Mouse (Mus musculus): ENCODE data around the gene App. TPM values are rescaled to one million over a fixed set of nuclear protein-coding genes. Genes with fewer than 3 reads are reported as not detected.

Gene App
- total and polyA plus RNA-seq, 2 experiments, result 28.9 to 29.9 TPM

GRCm38 (mm10) chr16:85072624-85073023, 100.9 kb downstream of the App start:
- Histone ChIP-seq H3K79me2 (ENCODE audit: control insufficient read depth, insufficient read depth, low read length) (no peaks in the 10 kb centered on the region), H3K36me3 (ENCODE audit: control insufficient read depth, insufficient read depth, low read length) (no peaks in the 10 kb centered on the region; the same call in 1 of the 2 replicates), H3K27ac (replicated peaks; ENCODE audit: insufficient read depth, low read depth, low read length) (no peak overlapping the region), H3K4me1 (ENCODE audit: control insufficient read depth, insufficient read depth, low read length) (peaks cover 6% of the 10 kb centered on the region), H3K4me3 (ENCODE audit: insufficient read depth, low read depth, low read length) (no peak overlapping the region), H3K27me3 (ENCODE audit: control insufficient read depth, insufficient read depth, low read length) (no peaks in the 10 kb centered on the region), H3K9ac (ENCODE audit: low read depth, low read length) (no peak overlapping the region)
- TF ChIP-seq POLR2A (IDR thresholded peaks at IDR 0.05; ENCODE audit: extremely low read depth, insufficient read depth, low read length), result no peak
- TF ChIP-seq CTCF (IDR thresholded peaks at IDR 0.05; ENCODE audit: low read depth, low read length), result no peak
- peak; percentile 20 for DNase-seq (ENCODE audit: extremely low read depth, low read depth, low spot score)
- 92% methylated on average over 12 of the region's 12 CpGs for WGBS

GRCm38 (mm10) chr16:85071791-85072190, 101.8 kb downstream of the App start:
- Histone ChIP-seq H3K4me3 (ENCODE audit: insufficient read depth, low read depth, low read length) (no peak overlapping the region), H3K4me1 (ENCODE audit: control insufficient read depth, insufficient read depth, low read length) (peaks cover 6% of the 10 kb centered on the region), H3K79me2 (ENCODE audit: control insufficient read depth, insufficient read depth, low read length) (no peaks in the 10 kb centered on the region), H3K27me3 (ENCODE audit: control insufficient read depth, insufficient read depth, low read length) (no peaks in the 10 kb centered on the region), H3K9ac (ENCODE audit: low read depth, low read length) (no peak overlapping the region), H3K36me3 (ENCODE audit: control insufficient read depth, insufficient read depth, low read length) (no peaks in the 10 kb centered on the region), H3K27ac (replicated peaks; ENCODE audit: insufficient read depth, low read depth, low read length) (no peak overlapping the region)
- TF ChIP-seq CTCF (IDR thresholded peaks at IDR 0.05; ENCODE audit: low read depth, low read length), result no peak
- TF ChIP-seq POLR2A (IDR thresholded peaks at IDR 0.05; ENCODE audit: extremely low read depth, insufficient read depth, low read length), result no peak
- peak; percentile 33 for DNase-seq (ENCODE audit: extremely low read depth, low read depth, low spot score)
- WGBS, result 91% methylated on average over 12 of the region's 12 CpGs

GRCm38 (mm10) chr16:85071248-85071647, 102.3 kb downstream of the App start:
- Histone ChIP-seq H3K4me1 (ENCODE audit: control insufficient read depth, insufficient read depth, low read length) (peaks cover 6% of the 10 kb centered on the region), H3K27me3 (ENCODE audit: control insufficient read depth, insufficient read depth, low read length) (no peaks in the 10 kb centered on the region), H3K79me2 (ENCODE audit: control insufficient read depth, insufficient read depth, low read length) (no peaks in the 10 kb centered on the region), H3K4me3 (ENCODE audit: insufficient read depth, low read depth, low read length) (no peak overlapping the region), H3K36me3 (ENCODE audit: control insufficient read depth, insufficient read depth, low read length) (no peaks in the 10 kb centered on the region), H3K27ac (replicated peaks; ENCODE audit: insufficient read depth, low read depth, low read length) (no peak overlapping the region), H3K9ac (ENCODE audit: low read depth, low read length) (no peak overlapping the region)
- WGBS, result 80% methylated on average over 1 of the region's 1 CpGs
- TF ChIP-seq POLR2A (IDR thresholded peaks at IDR 0.05; ENCODE audit: extremely low read depth, insufficient read depth, low read length), result no peak
- no peak for TF ChIP-seq CTCF (IDR thresholded peaks at IDR 0.05; ENCODE audit: low read depth, low read length)
- DNase-seq (ENCODE audit: extremely low read depth, low read depth, low spot score), result no peak

DNA sequence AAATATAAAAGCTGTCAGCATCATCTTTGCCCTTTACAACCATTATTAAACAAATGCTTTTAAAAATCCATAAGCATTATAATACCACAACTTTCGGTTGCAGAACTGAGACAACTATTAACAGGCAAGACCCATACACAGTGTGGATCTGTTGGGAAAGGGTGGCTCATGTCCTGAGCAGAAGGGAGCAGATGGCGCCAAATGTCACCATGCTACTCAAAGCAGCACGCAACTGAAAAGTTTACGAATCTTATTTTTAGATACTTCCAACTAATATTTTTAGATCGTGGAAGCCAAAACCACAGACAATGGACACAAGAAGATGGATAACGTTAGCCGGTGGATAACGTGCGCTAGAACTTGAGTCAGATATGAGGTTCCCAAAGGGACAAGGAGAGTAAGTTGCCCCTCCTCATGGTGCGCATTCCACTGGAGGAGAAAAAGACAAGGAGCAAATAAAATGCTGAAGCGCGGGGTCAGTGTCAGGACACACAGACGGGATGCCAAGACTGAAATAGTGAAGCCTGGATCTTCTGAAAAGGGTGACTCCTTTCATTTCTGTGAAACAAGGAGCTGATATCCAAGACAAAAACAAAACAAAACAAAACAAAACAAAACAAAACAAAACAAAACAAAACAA, 106.2 kb downstream of the App start:
- Histone ChIP-seq H3K27ac (replicated peaks; ENCODE audit: insufficient read depth, low read depth, low read length) (no peak overlapping the region), H3K4me1 (ENCODE audit: control insufficient read depth, insufficient read depth, low read length) (no peaks in the 10 kb centered on the region), H3K4me3 (ENCODE audit: insufficient read depth, low read depth, low read length) (no peak overlapping the region), H3K9ac (ENCODE audit: low read depth, low read length) (no peak overlapping the region), H3K79me2 (ENCODE audit: control insufficient read depth, insufficient read depth, low read length) (no peaks in the 10 kb centered on the region), H3K36me3 (ENCODE audit: control insufficient read depth, insufficient read depth, low read length) (no peaks in the 10 kb centered on the region), H3K27me3 (ENCODE audit: control insufficient read depth, insufficient read depth, low read length) (no peaks in the 10 kb centered on the region)
- no peak for DNase-seq (ENCODE audit: extremely low read depth, low read depth, low spot score)
- WGBS, result 88% methylated on average over 13 of the region's 13 CpGs
- no peak for TF ChIP-seq POLR2A (IDR thresholded peaks at IDR 0.05; ENCODE audit: extremely low read depth, insufficient read depth, low read length)

- DNase-seq (ENCODE audit: extremely low read depth, low read depth, low spot score), result no peak
- TF ChIP-seq POLR2A (IDR thresholded peaks at IDR 0.05; ENCODE audit: extremely low read depth, insufficient read depth, low read length) (no peak), CTCF (IDR thresholded peaks at IDR 0.05; ENCODE audit: low read depth, low read length) (no peak)
- 91% methylated on average over 11 of the region's 11 CpGs for WGBS
- Histone ChIP-seq H3K36me3 (ENCODE audit: control insufficient read depth, insufficient read depth, low read length) (no peaks in the 10 kb centered on the region), H3K9ac (ENCODE audit: low read depth, low read length) (no peak overlapping the region), H3K27ac (replicated peaks; ENCODE audit: insufficient read depth, low read depth, low read length) (no peak overlapping the region), H3K4me1 (ENCODE audit: control insufficient read depth, insufficient read depth, low read length) (no peaks in the 10 kb centered on the region), H3K27me3 (ENCODE audit: control insufficient read depth, insufficient read depth, low read length) (no peaks in the 10 kb centered on the region), H3K4me3 (ENCODE audit: insufficient read depth, low read depth, low read length) (no peak overlapping the region), H3K79me2 (ENCODE audit: control insufficient read depth, insufficient read depth, low read length) (no peaks in the 10 kb centered on the region)
Observed at GRCm38 (mm10) chr16:85066227-85066626, 107.3 kb downstream of the App start.

- Histone ChIP-seq H3K4me1 (ENCODE audit: control insufficient read depth, insufficient read depth, low read length) (no peaks in the 10 kb centered on the region), H3K27me3 (ENCODE audit: control insufficient read depth, insufficient read depth, low read length) (no peaks in the 10 kb centered on the region)
- 86% methylated on average over 6 of the region's 6 CpGs for WGBS
Observed at GRCm38 (mm10) chr16:85064800-85065199, 108.8 kb downstream of the App start.

More at GRCm38 (mm10) chr16:85064800-85065199, 108.8 kb downstream of the App start:
- DNase-seq (ENCODE audit: extremely low read depth, low read depth, low spot score), result no peak
- Histone ChIP-seq H3K79me2 (ENCODE audit: control insufficient read depth, insufficient read depth, low read length) (no peaks in the 10 kb centered on the region), H3K9ac (ENCODE audit: low read depth, low read length) (no peak overlapping the region), H3K36me3 (ENCODE audit: control insufficient read depth, insufficient read depth, low read length) (no peaks in the 10 kb centered on the region), H3K4me3 (ENCODE audit: insufficient read depth, low read depth, low read length) (no peak overlapping the region), H3K27ac (replicated peaks; ENCODE audit: insufficient read depth, low read depth, low read length) (no peak overlapping the region)
- TF ChIP-seq CTCF (IDR thresholded peaks at IDR 0.05; ENCODE audit: low read depth, low read length) (no peak), POLR2A (IDR thresholded peaks at IDR 0.05; ENCODE audit: extremely low read depth, insufficient read depth, low read length) (no peak)

Measured in liver, adult 2 months (tissue).